Mouse (Mus musculus) left cerebral cortex, adult 2 months (tissue): Measurements from ENCODE around the gene Ahcy. TPM values are rescaled to one million over a fixed set of nuclear protein-coding genes. Genes with fewer than 3 reads are reported as not detected.

ENCODE experiments used
- DNase-seq, 2 experiments: peaks; one replicate each; pipeline ENCODE4 v3.0.0; 2021 to 2022; ENCODE audit warnings: low spot score in 2 of 2, mixed read lengths in 1 of 2; ENCODE audit errors: extremely low spot score in 1 of 2
- H3K27ac ChIP-seq: fragments of 200-600 bp; 2 replicates; pipeline ENCODE4 v1.8.1; 2022
- H3K4me3 ChIP-seq: fragments of 200-600 bp; 2 replicates; pipeline ENCODE4 v1.8.1; 2022
- CTCF ChIP-seq: fragments of 200-600 bp; IDR thresholded peaks from 2 replicates; pipeline ENCODE4 v1.8.1; 2022; ENCODE audit warnings: antibody characterized with exemption, mild to moderate bottlenecking, moderate library complexity
- intact Hi-C: fragments of 180-260 bp; cut with DNase I; formaldehyde crosslinking; loops from one replicate; pipeline ENCODE4 v1.15.1; 2025
- total RNA-seq, 2 experiments: library from RNA; stranded (reverse); gene quantifications; 2 replicates each; pipeline ENCODE4 v1.2.3; 2021

The Ahcy gene
- total RNA-seq, 2 experiments from 2014 or later: 13.8 to 14.4 TPM

DNA sequence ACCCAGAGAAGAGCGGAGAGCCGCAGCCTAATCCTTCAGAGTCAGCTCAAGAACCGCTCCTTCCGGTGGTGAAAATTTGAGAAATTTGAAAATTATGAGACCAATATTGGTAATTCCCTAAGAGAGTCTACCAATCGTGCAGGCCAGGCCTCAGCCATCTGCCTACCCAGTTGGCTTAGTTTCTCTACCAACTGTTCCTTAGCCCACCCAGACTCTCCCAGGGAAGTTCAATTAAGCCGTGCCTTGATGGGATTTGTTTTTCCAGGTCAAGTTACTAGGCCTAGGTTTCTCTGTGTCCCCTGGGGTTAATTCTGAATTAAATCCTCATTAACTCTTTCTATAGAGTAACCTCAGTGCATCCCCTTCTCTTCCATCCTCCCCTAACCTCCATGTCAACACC is 61.3 kb downstream of the Ahcy start:
- intact Hi-C loops: no loop called here
- no peak for TF ChIP-seq CTCF
- Histone ChIP-seq H3K27ac (no peak overlapping the region), H3K4me3 (no peak overlapping the region)
- no peak for DNase-seq

DNA sequence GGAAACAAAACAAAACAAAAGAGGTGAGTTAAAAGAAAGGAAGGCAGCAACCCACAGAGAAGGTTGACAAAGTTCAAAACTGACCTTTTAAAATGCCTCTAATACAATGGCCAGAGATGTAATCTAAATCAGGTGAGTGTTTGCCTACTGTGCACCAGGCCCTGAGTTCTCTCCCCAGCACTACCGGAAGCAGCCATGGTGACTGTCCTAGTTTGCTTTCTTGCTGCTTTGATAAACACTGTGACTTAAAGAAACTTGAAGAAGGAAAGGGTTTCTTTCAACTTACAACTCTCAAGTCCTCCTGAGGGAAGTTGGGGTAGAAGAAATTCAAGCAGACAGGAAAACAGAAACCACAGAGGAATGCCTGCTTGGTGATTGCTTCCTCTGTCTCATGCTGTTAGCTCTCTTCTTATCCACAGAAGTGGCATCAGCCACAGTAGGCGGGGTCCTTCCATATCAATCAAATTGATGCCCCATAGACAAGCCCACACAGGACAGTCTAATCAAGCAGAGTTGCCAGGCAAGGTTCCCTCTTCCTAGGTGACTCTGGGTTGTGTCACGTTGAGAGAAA is 63.1 kb downstream of the Ahcy start:
- no peak for DNase-seq
- no peak overlapping the region for H3K27ac ChIP-seq
- intact Hi-C loops: no loop called here
- TF ChIP-seq CTCF: no peak
- H3K4me3 ChIP-seq: no peak overlapping the region

Other genes starting within 250 kb of the Ahcy start
- 10 to 100 TPM; 46.3 to 47.8 TPM for gene Eif2s2, start 181.6 kb downstream of the Ahcy start, total RNA-seq
- under 1 TPM; 0.09 to 0.35 TPM for gene Gm14226, start 56.2 kb downstream of the Ahcy start, total RNA-seq
- 10 to 100 TPM; 50.8 to 53.9 TPM for gene Itch, start 59.0 kb upstream of the Ahcy start, total RNA-seq
- gene Dynlrb1, start 162.0 kb upstream of the Ahcy start, total RNA-seq: 100 to 1,000 TPM; 294 to 305 TPM
- gene Map1lc3a, start 201.8 kb upstream of the Ahcy start, total RNA-seq: 100 to 1,000 TPM; 313 to 317 TPM